Mouse (Mus musculus): ENCODE data around the gene Mxra7.

Mxra7 gene

DNA sequence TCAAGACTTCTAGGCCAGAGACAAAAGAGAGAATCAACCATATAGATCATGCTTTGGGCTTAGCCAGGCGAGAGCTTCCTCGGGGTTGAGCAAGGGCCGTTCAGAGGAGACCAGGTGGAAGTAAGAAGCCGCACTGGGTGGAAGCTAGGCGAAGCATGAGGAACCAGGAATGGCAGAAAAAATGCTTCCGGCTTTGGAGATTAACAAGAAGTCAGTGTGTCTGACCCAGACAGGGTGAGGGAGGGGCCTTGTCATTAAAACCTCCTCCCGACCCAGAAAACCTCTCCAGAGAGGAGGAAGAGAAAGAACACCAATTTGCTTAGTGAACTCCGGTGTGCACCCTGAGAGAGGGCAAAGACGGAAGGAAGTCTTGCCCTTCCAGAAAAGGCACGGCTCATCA is 43.6 kb downstream of the Mxra7 start:
- no peak for DNase-seq (ENCODE audit: low spot score in 2 of 2)

GRCm38 (mm10) chr11:116782737-116783145 is 45.1 kb downstream of the Mxra7 start:
- peak in 1 of 2 experiments; percentile 46 for DNase-seq (ENCODE audit: low spot score in 2 of 2)

- no peak for DNase-seq (ENCODE audit: low spot score in 2 of 2)
These were observed 52.4 kb downstream of the Mxra7 start, which contains the start of gene St6galnac1 for GRCm38 (mm10) chr11:116775407-116775806. St6galnac1 (minus strand) TSS chr11:116775507.

DNA sequence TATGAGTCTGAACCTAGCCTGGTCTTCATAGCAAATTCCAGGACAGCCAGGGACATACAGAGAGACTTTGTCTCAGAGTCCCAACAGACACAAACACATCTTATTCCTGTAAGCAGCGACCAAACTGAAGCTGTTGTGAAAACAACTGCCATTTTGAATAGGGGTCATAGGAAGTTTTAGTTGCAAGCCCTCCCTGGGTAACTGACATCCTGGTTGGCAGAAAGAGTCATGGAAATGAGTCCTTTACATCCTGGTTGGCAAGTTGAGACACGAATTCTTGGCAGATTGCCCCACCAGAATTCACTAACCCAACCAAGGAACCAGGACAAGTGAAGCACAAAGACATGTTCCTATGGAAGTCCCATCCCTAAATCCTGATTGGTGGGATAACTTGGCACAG is 54.6 kb downstream of the Mxra7 start:
- no peak for DNase-seq (ENCODE audit: low spot score in 2 of 2)

GRCm38 (mm10) chr11:116769873-116770272 is 58.0 kb downstream of the Mxra7 start:
- no peak for DNase-seq (ENCODE audit: low spot score in 2 of 2)

DNA sequence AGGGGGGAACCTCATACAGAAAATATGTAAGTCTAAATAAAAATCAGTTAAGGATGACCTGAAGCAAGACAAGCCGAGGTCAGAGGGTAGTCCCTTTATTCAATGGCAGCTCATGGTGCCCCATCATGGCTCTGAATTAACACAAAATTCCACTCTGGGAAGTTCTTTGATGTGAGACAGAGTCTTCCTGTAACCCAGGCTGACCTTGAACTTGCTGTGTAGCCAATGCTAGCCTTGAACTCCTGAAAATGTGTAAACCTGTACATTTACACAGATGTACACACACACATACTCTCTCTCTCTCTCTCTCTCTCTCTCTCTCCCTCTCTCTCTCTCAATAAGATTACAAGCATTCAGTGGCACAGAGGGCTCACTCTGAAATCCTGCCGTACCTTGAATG is 62.9 kb downstream of the Mxra7 start:
- DNase-seq (ENCODE audit: low spot score in 2 of 2), result no peak

DNA sequence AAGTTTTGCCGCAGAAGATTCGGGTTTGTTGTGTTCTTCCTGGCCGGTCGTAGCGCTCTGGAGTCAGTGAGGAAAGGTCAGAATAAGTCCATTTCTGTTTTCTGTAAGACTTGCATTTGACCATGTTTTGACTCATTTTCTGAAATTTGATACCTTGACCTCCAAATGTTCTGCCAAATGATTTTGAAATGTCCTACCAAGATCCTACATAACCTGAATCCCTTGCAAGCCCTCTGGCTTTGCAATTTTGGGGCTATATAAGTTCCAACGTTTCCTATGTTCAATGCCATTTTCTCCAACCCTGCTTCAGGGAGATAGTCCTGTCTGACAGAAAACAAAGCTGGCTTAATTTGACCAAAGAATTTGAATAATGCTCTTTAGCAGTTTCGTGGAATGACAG is 63.5 kb downstream of the Mxra7 start:
- no peak for DNase-seq (ENCODE audit: low spot score in 2 of 2)

DNA sequence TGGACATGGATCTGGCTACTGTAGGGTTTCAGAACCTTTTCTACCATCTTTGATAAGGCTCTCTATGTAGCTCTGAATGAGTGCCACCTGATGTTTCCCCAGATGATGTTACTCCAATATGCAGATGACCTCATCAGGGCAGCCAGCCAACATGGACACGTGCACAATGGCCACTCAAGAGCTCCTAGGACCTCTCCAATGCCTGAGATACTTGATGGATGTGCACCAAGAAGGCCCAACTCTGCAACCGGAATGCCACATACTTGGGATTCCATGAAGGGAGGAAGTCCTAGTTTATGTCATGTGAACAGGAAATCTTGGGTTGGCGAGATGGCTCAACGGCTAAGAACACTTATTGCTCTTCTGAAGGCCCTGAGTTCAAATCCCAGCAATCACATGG is 72.7 kb downstream of the Mxra7 start:
- no peak for DNase-seq (ENCODE audit: low spot score in 2 of 2)

- DNase-seq (ENCODE audit: low spot score in 2 of 2), result no peak
These were observed 74.0 kb downstream of the Mxra7 start for GRCm38 (mm10) chr11:116753674-116754470.
